Mouse (Mus musculus) thymus, postnatal 4 days (tissue): ENCODE measurements around the gene Ttc24.

ENCODE experiments used
- DNase-seq: peaks from one replicate; pipeline ENCODE4 v3.0.0; 2021

Ttc24 gene

DNA sequence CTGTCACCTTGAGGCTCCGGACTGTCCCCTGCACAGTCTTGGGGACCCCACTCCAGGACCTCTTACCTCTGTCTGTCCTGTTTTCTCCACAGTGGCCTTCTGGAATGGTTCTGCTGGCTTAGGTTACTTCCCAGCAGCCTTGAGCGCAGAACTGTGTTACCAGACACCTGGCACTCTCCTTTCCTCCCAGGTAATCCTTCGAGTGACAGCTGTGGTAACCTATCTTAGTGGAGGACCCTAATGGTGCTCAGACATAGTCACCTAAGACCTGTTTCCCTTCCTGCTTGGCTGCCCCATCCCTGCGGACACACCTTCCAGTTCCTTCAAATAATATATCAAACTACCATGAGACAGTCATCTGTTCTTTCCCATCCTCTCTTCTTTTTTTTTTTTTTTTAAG, at the start of gene Ttc24:
Ttc24 (minus strand) TSS at position 101 of the 400 bp plus-strand sequence.
- no peak for DNase-seq

DNA sequence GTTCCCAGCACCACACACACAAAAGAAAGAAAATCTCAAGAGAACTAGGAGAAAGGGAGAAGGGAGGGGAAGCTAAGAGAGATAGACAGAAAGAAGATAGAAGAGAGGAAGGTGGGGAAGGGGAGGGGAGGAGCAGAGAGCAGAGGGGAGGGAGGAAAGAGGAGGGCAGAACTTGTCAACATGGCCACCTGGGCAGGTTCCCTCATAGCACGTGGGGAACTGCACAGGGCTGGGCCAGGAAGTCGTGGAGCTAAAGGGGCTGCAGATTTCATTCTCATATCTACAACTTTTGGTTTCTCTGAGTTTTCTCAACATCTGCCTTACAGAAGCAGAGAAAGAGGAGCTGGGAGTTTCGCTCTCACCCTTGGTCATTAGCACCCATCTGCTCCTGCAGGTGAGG, 49.5 kb upstream of the Ttc24 start:
- peak; percentile 42 for DNase-seq

DNA sequence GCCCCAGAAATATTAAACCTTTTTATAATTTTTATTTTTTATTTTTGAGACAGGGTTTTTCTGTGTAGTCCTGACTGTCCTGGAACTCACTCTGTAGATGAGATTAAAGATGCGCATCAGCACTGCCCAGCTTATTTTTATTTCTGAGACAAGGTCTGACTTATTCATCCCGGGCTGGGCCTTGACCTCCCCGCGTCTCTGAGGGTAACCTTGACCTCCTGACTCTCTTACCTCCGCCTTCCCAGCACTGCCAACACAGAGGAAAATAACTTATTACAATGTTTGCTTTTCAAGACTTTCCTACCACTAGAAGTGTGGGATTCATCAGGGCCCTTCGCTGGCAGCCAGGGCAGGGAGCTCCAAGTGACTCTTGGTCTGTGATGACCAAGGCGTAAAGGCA, 48.1 kb upstream of the Ttc24 start:
- no peak for DNase-seq

DNA sequence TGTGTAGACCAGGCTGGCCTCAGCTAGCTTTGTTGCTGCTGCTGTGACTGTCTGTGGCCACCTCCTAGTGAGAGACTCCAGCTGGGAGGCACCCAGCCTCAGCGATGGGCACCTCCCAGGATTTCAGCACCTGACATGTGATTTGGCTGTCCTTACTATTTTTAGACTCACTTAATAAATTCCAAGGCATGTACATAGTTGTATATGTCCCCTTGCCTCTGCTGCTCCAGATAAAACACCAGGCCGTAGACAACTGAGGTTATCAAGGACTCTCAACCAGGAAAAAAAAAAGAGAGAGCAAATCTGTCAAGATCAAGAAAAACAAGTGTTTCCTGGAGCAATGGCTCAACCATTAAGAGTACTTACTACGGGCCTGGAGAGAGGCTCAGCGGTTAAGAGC, 47.1 kb upstream of the Ttc24 start:
- no peak for DNase-seq

DNA sequence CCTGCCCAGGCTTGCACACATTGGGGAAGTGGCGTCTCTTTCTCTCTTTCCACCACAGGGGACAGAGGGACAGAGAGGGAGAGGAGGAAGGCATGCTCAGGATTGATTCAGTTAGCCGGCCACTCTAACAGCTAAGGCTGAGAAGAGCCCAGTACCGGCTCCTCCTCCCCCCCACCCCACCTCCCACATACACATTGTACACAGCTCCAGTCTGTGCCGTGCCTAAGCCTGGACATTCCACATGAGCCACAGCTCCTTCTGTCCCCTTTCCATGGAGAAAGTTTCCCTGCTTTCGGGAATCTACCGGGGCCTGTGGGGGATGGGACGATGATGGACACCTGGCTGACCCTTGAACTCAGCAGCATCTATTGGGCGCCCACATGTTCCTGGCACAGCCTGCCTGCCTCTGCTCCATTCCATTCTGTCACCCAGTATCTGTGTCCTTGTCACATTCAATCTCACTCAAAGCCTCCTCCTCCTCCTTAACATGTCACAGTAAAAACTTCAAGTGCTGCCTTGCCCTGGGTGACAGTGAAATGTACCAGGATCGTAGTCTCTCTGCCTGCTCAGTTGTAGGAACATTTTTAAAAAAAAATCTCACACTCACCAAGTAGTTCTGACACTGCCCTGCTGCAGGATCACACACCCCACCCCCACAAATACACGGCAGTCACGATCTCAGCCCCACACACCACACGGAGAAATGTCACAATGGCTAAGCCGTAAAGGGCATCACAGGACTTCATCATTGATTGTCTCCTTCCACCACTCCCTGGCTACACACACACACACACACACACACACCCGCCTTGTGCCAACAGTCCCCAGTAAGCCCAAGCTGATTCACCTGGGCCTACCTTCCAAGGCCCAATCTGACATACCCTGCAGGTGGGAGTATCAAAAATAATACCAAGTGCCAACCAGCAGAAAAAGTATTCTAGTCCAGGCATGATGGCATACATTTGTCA, 43.3 kb upstream of the Ttc24 start:
- no peak for DNase-seq

DNA sequence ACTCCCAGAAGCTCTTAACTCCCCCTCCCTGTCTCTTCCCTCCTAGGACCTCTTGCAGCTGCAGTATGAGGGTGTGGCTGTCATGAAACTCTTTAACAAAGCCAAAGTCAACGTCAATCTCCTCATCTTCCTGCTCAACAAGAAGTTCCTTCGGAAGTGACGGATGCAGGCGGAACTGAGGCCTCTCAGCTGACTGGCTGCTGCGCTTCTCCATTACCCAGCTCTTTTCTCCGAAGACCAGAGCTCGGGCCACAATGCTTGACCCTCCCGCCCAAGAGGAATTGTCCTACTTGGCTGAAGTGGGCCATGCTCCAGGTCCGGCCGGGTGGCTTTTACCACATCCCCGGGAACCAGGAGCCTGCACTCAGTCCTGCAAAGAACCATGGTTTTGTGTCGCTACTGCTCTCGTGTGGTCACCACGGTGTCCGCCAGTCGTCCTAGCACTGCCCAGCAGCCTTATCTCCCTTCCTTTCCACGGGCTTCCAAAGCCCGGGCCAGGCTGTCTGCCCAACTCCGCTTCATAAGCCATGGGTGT, 42.1 kb upstream of the Ttc24 start:
- no peak for DNase-seq

DNA sequence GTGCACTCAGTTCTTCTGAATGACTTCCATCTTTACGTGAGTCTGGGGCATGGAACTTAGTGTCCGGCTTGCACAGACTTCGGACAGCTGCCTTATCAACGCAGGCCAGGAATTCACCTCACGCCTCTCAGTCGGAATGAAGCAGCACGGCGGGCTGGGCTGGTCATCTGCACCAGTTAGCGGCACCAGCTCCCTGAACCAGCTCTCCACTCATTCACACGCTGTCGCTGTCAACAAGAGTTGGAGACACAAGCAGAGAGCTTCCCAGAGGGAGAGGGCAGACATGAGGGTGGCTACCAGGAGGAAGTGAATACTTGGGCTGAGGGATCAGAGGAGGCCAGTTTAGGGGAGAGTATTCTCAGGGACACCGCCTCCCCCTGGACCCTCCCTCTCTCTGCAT, 36.3 kb upstream of the Ttc24 start:
- DNase-seq, result no peak

DNA sequence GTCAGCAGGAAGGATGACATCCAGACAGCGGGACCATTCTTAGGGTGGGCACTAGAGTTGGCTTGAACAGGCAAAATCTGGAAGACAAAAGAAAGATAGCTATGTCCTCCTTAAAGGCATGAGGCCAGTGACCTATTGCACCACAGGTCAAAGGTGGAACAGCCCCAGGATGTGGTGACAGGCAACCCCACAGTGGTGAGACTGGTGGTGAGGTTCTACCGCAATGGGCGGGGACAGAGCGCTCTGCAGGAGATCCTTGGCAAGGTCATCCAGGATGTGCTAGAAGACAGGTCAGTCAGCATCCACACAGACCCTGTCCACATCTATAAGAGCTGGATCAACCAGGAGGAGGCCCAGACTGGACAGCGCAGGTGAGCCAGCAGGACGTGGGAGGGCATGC, 31.0 kb upstream of the Ttc24 start:
- DNase-seq, result no peak

DNA sequence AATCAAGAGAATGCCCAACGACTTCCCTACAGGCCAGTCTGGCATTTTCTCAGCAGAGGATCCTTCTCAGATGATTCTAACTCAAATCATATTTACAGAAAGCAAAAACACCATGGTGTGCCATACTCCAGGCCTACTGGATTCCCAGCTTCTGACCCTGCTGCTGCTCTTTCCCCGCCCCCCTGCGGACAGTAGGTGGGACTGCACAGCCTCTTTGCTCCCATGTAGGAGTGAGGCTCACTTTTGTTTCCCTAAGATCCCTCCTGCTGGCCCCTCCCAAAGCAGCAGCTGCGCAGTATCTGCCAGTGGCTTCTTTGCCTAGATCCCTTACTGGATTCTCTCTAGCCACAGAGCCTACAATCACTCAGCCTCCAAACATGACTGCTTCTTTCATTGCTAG, 28.0 kb upstream of the Ttc24 start:
- DNase-seq, result no peak

DNA sequence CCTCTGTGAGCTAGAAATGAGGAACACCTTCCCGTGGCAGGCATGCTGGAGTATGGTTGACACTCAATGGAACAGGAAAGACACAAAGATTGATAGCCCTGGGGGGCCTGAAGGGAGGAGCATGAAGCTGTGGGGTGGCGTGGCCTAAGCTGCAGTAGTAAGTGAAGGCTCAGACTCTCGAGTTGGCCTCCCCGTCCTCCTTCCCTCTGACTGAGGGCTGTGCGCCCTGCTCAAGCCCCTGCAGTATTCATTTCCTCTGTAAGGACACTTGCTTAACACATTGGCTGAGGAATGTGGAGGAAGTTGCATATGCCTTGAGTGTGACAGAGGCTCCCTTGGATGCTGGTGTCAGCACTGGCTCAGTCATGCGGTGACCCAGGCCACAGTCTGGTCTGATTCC, 24.5 kb upstream of the Ttc24 start:
- DNase-seq, result no peak

DNA sequence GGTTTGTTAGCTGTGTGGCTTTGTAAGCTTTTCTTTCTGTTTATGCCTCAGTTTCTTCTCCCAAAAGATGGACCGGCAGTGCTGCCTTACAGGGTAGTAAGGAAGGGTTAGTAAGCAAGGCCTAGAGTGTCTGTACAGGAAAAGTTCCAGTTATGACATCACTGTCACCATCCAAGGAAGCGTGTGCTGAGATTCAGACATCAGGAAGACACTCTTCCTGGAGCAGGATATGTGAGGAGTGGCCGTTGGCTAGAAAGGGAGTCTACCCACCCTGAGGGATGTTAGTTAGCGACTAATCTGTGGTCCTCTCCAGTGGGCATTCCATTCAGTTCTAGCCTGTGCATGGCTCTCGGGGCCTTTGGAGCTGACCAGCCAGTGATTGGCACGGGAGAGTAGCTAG, 24.1 kb upstream of the Ttc24 start:
- DNase-seq, result no peak

DNA sequence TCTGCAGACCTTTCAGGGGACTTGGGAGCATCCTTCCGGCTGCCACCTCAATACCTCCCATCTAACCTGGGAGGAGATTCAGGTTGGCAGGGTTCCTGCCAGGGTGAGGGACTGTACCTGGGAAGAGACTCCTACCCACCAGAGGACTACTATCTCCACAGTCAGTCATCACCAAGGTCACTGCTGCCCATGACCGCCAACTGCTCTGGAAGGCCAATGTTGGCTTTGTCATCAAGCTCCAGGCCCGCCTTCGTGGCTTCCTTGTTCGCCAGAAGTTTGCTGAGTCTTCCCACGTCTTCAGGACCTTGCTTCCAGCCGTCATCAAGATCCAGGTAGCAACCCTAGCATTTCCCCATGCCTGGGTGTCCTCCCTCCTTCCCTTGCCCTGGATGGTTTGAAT, 23.6 kb upstream of the Ttc24 start:
- DNase-seq, result no peak

DNA sequence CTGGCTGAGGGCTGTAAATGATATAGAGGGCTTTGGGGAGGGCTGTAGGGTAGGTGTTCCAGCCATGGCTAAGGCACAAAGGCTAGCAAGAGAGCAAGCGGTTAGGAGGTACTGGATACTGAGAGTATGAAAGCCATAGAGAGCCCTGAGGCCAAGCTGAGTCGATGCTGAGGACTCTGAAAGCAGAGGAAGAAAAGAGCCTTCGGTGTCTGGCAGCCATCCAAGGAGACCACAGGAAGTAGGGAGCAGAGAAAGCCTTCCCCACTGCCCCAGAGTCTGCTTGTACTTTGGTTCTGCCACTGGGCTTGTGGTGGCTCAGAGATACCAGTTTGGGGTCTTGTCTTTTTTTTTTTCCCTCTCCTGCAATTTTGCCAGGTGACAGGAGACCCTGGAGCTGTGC, 22.1 kb upstream of the Ttc24 start:
- no peak for DNase-seq

DNA sequence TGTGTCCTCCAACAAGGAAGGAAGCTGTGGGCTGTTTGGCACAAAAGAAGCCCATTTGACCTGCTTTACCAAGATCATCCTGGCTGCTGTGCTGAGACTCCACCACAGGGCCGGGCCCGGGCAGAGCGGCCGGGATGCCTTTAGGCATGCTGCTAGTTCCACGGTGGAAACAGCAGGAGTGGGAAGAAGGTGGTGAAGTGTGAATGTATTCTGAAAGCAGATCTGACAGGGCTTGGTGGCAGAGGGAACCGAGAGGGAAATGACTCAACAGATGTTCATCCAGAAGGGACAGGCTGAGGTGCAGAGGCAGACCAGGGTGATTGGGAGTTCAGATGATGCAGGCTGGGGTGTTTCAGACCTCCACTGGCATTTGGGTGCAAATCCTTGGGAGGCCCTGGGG, 19.6 kb upstream of the Ttc24 start:
- DNase-seq, result no peak

DNA sequence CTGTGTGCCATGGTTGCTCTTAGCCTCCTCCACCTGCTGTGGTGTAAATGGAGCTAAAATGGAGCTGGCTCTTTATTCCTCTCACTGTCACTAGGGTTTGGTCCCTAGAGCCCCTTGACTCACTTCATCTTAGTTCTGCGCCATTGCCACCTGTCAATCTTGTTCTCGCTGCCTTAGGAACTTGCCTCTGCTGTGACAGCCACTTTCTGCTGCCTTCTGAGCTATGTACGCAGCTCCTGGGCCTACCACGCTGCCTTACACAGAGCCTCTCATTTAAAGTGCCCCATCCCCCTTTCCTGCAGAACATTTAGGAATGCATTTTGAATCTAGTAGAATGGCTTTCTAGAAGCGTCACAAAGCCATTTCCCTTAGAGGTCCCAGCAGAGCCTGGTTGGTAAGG, 16.0 kb upstream of the Ttc24 start:
- DNase-seq, result no peak

DNA sequence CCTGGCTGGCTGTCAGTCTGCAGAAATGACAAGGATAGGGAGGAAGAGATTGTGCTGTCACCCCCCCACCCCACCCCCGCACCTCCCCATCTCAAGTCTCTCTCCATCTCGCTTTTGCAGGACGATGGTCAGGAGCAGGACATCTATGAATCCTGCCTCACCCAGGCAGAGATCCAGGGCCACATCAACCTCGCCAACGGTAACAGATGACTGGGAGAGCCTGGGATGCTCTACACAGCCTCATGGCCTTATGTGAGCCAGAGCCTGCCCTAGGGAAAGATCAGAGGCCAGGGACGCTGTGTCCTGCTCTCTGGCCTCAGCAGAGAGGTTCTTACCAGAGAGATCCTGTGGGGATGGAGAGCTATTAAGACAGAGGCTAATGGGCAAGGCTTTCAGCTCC, 12.5 kb upstream of the Ttc24 start:
- no peak for DNase-seq

DNA sequence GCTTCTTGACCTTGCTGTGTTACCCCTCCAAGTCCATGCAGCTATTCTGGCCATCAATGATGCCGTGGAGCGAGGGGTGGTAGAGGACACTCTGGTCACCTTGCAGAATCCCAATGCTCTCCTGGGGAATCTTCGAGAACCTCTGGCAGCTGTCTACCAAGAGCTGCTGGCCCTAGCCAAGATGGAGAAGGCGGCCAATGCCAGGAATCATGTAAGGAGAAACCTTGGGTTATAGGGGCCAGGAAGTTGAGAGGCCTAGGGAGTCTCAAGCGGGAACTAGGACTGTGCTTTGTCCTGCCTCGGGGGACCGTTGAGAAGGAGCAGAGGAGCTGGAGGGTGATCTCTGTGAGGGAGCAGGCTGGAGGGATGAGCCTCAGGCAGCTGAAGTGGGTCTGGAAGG, 12.0 kb upstream of the Ttc24 start:
- DNase-seq, result no peak

DNA sequence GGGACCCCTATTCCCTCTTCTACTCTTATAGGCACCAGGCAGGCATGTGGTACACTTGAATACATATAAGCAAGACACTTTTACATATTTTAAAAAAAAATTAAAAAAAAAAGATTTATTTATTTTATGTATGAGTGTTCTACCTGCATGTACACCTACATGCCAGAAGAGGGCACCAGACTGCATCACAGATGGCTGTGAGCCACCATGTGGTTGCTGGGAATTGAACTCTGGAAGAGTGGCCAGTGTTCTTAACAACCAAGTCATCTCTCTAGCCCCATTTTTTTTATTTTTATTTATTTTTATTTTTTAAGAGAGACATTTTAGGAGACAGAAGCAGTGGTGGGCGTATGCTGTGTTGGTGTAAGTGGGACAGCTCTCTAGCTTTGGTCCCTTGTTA, 9.6 kb upstream of the Ttc24 start:
- peak; percentile 48 for DNase-seq

DNA sequence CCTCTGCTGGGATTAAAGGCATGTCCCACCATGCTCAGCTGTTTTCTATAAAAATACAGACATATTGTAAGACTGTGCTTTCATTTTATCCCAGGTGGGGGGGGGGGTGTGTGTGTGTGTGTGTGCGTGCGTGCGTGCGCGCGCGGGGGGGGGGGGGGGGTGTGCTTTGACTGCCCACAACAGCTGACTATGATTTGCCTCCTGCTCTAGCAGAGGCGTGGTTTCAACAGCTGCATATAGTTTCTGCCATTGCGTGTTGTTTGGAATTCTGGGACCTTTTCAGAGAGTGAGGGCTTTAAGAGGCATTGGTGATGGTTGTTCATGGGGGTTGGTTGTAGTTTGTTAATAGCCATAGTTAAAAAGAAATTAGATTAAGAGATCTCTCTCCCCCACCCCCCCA, 7.4 kb upstream of the Ttc24 start:
- DNase-seq, result no peak

DNA sequence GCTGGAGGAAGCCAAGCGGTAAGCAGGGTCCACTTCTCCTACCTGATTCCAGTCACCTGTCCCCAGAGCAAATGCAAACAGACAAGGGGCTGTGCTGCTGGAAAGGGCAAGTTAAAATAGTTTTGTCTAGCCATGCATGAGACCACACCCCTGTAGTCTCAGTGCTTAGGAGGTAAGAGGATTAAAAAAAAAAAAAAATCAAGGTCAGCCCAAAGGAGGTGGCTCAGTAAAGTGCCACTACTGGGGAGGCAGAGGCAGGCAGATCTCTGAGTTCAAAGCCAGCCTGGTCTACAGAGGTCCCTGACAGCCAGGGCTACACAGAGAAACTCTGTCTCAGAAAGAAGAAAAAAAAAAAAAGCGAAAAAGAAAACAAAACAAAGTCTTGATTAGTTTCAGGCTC, 5.9 kb upstream of the Ttc24 start:
- DNase-seq, result no peak

DNA sequence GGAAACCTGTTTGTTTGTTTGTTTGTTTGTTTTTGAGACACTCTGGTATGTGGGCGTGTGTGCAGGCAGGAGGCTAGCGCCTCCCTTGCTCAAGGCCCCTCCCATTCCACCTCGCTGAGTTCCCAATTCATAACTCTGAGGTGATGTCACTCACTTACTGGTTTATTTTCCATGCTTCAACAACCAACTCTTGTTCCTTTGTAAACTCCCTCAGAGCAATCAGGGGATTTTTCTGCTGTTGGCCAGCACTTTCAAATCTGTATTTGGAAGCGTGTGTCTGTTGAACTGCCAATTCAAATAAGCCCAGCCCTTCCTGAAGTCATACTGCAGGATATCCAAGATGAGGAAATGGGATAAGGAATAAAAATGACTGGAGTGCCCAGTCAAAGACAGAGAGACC, 4.6 kb upstream of the Ttc24 start:
- no peak for DNase-seq

DNA sequence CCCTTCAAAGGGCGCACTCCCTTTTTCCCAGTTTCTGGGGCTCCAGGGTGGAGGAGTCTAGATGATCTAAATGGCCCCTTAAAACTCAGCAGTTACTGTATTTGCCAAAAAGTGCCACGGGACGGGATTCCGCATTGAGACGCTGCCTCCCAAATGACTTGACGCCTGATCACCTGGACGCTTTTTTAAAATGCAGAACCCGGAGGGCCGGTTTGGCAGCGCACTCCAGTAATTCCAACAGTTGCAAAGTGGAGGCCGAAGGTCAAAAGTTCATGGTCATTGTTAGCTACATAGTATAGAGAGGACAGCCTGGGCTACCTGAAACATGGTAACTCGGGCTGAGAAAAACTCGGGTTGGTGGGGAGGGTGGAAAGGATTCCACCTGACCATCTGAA, 4.1 kb upstream of the Ttc24 start:
- no peak for DNase-seq

DNA sequence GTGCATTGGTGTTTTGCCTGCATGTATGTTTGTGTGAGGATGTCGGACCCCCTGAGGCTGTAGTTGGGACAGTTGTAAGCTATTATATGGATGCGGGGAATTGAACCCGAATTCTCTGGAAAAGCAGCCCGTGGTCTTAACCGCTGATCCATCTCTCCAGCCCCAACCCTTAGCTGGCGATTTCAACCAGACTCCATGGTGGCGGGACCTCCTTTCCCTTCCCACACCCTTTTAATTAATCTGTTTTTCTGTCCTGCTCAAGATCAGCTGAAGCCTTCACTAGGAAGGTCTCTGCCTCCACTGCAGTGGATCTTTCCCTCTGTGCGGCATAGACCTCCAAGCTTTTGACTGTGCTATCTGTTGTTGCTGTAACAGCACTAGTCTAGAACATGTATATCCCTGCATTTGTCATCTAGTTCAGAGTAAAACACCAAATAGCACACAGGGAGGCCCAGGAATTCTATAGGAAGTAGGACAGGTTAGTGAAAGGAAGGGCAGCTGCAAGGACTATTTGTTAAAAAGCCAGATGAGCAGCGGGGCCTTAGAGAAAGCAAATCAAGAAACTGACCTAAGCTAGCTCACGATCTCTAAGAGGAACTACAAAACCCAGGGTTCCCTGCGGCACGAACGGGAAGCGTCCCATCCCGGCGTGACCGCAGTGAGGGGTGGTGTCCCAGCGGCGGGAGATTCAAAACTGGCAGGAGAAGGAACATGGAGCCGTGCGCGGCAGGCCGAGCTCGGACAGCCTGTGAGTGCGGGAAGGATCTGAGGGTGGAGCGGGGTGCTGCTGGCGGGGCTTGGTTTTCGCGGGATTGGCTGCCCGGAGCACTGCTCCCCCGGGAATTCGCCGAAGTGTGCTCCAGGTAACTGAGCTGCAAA, 3.5 kb upstream of the Ttc24 start, which contains the start of gene Iqgap3:
Iqgap3 (plus strand) TSS at position 627 of the 879 bp plus-strand sequence.
- peak; percentile 87 for DNase-seq

DNA sequence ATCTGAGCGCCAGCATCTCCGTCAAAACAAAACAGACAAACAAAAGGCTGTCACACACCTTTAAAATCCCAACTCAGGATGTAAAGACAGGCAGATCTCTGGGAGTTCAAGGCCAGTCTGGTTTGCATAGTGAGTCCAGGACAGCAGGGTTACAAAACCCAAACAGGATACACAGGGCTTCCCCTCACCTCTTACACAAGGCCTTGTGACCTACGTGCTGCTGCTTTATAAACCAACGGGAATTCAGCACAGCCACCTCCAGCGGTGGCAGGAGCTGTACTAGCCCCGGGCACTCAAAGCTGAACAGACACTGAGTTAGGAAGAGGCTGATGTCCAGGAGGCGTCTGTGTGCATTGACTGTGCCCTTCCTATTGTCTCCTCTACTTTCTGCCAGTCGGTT, 663 bp downstream of the Ttc24 start:
- no peak for DNase-seq
